Mouse (Mus musculus) bone marrow, adult 2 months (tissue): ENCODE measurements at regions not wholly inside any gene's neighbourhood (a gene's known extent, or its start where the extent isn't known, plus 50 kb on each side); places are given as distances from the start of the nearest gene placed in this dataset.

ENCODE experiments used
- CTCF ChIP-seq: fragments of 200-500 bp; IDR thresholded peaks from 2 replicates; pipeline ENCODE4 v1.5.1; 2011; ENCODE audit warnings: low read length, control low read depth; ENCODE audit not compliant: control insufficient read depth, insufficient read depth
- POLR2A ChIP-seq: fragments of 200-500 bp; IDR thresholded peaks from 2 replicates; pipeline ENCODE4 v1.6.1; 2011; ENCODE audit warnings: low read depth, mild to moderate bottlenecking, control low read depth, low read length, borderline replicate concordance; ENCODE audit not compliant: control insufficient read depth

DNA sequence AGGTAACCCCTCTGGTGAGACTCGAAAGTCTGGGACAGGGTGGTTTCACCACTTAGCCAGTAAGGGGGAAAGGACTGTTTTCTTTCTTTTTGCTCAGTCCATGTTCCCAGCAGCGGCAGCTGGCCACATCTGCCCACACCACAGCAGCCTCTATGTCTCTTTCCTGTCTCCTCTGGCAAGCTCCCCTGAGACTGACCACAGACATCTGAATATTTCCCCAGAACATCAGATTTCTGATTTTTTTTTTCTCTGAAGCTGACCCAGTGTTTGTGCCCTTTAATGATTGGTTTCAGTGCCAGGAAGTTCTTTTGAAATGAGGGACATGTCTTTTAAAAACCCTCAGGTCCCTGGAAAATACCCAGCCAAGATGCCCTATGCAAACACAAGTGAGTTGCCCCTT, 101.7 kb upstream of the Syt6 start:
- TF ChIP-seq CTCF (no peak), POLR2A (no peak)
